Comparison of ENCODE assay signal across 10 mouse cellular contexts in genomic region chr4:141260007-141260723, GRCm38 (mm10). TPM values are rescaled to one million over a fixed set of nuclear protein-coding genes. Genes with fewer than 3 reads are reported as not detected.
DNase-seq lines count a peak whose midpoint lies in the region; ATAC-seq and TF ChIP-seq lines count a peak whose summit lies in the region.
"Had no signal": no experiment of that assay in that cellular context is flagged by ENCODE, and none has a peak within 500 bp of the region (broad histone marks: within the 10 kb centered on the region; RNA-seq: fewer than 3 reads in every experiment).

No protein-coding gene starts in this region.

- peak overlapping the region; percentile 48 for H3K4me2 ChIP-seq in kidney, postnatal 0 days (ENCODE audit: low read length)
- peak overlapping the region; percentile 57 for H3K4me2 ChIP-seq in heart, embryonic 15.5 days
- H3K4me2 ChIP-seq: neural tube, embryonic 12.5 days had no signal

- intact Hi-C loops in gastrocnemius, postnatal 36 days (cut with DNase I), result no loop called here

- WGBS in kidney, postnatal 0 days, result 46% methylated on average over 16 of the region's 16 CpGs
- 42% methylated on average over 16 of the region's 16 CpGs for WGBS in heart, embryonic 15.5 days

- H3K27me3 ChIP-seq in kidney, postnatal 0 days (ENCODE audit: insufficient read depth, low read length), result no peaks in the 10 kb centered on the region
- peaks cover 4% of the 10 kb centered on the region; the same call in 1 of the 2 replicates for H3K27me3 ChIP-seq in heart, embryonic 15.5 days
- H3K27me3 ChIP-seq: neural tube, embryonic 12.5 days had no signal

- H3K36me3 ChIP-seq in kidney, postnatal 0 days (ENCODE audit: insufficient read depth, low read length), result no peaks in the 10 kb centered on the region
- no peaks in the 10 kb centered on the region for H3K36me3 ChIP-seq in heart, embryonic 15.5 days
- H3K36me3 ChIP-seq: neural tube, embryonic 12.5 days had no signal

- H3K9ac ChIP-seq in kidney, postnatal 0 days (ENCODE audit: low read depth, low read length), result no peak overlapping the region
- no peak overlapping the region for H3K9ac ChIP-seq in heart, embryonic 15.5 days
- H3K9ac ChIP-seq: neural tube, embryonic 12.5 days had no signal

- H3K27ac ChIP-seq in kidney, postnatal 0 days, result no peak overlapping the region
- H3K27ac ChIP-seq in heart, embryonic 15.5 days, result no peak overlapping the region
- H3K27ac ChIP-seq: neural tube, embryonic 12.5 days had no signal

- no peak for DNase-seq in kidney, postnatal 0 days (ENCODE audit: low spot score)
- no peak for DNase-seq in kidney, postnatal 10 days
- peak; percentile 81 for DNase-seq in adrenal gland, postnatal 14 days
- peak; percentile 86 for DNase-seq in lung, postnatal 25 days (ENCODE audit: low spot score)
- DNase-seq in gastrocnemius, postnatal 36 days, result no peak
- DNase-seq in layer of hippocampus, postnatal 10 days (ENCODE audit: low spot score in 2 of 2), result no peak
- no peak for DNase-seq in ovary, postnatal 36 days (ENCODE audit: low spot score)
- DNase-seq: thymus, postnatal 36 days had no signal

- no peak for TF ChIP-seq CTCF in kidney, postnatal 0 days (IDR thresholded peaks at IDR 0.05; ENCODE audit: low read depth)

- no peaks in the 10 kb centered on the region; the same call in 1 of the 2 replicates for H3K4me1 ChIP-seq in kidney, postnatal 0 days (replicated peaks; ENCODE audit: insufficient read depth, low read length)
- peaks cover 8% of the 10 kb centered on the region for H3K4me1 ChIP-seq in heart, embryonic 15.5 days (replicated peaks)
- H3K4me1 ChIP-seq: neural tube, embryonic 12.5 days had no signal

- ATAC-seq in kidney, postnatal 0 days (replicated peaks; ENCODE audit: low FRiP score, low read depth), result no peak; the same call in 1 of the 2 replicates
- peak; percentile 28; the same call in 1 of the 2 replicates for ATAC-seq in heart, embryonic 15.5 days (replicated peaks; ENCODE audit: insufficient number of reproducible peaks, insufficient read depth, low FRiP score, low read depth)

- H3K4me3 ChIP-seq in kidney, postnatal 0 days (replicated peaks; ENCODE audit: low read depth, low read length), result peak overlapping the region; percentile 11; the same call in 1 of the 2 replicates
- peak overlapping the region; percentile 28 for H3K4me3 ChIP-seq in heart, embryonic 15.5 days
- H3K4me3 ChIP-seq: neural tube, embryonic 12.5 days had no signal

- H3K9me3 ChIP-seq in kidney, postnatal 0 days (replicated peaks; ENCODE audit: low read length), result no peaks in the 10 kb centered on the region
- H3K9me3 ChIP-seq in heart, embryonic 15.5 days (replicated peaks), result no peaks in the 10 kb centered on the region
- H3K9me3 ChIP-seq: neural tube, embryonic 12.5 days had no signal

RNA-seq across cellular contexts. Expression of gene Arhgef19, which starts 20.9 kb away (rescaled TPM):
- polyA plus RNA-seq in kidney, postnatal 0 days (2015; fragmentation: Nextera tagmentation; extraction: Ambion mirVana), result 5.2 and 5.7 TPM in 2 replicates
- total RNA-seq in adrenal gland, postnatal 14 days (2021), result 35.9 and 36.8 TPM in 2 replicates
- polyA plus RNA-seq in heart, embryonic 15.5 days (2015; fragmentation: Nextera tagmentation; extraction: Ambion mirVana), result 3.2 and 5.7 TPM in 2 replicates
- under 1 TPM; 0.26 to 0.69 TPM for total RNA-seq in gastrocnemius, postnatal 36 days (2021)
- 1 to 10 TPM; 5.8 to 6.7 TPM for total RNA-seq in layer of hippocampus, postnatal 10 days (2021)

RNA-seq across cellular contexts. Expression of gene Epha2, which starts 40.9 kb away (rescaled TPM):
- 5.6 and 5.8 TPM in 2 replicates for polyA plus RNA-seq in kidney, postnatal 0 days (2015; fragmentation: Nextera tagmentation; extraction: Ambion mirVana)
- total RNA-seq in adrenal gland, postnatal 14 days (2021), result 18.8 and 19.4 TPM in 2 replicates
- 2.7 and 4.2 TPM in 2 replicates for polyA plus RNA-seq in heart, embryonic 15.5 days (2015; fragmentation: Nextera tagmentation; extraction: Ambion mirVana)
- total RNA-seq in gastrocnemius, postnatal 36 days (2021), result 1 to 10 TPM; 2.4 to 2.6 TPM
- total RNA-seq in layer of hippocampus, postnatal 10 days (2021), result 1 to 10 TPM; 2.5 to 2.7 TPM

RNA-seq across cellular contexts. Expression of gene Rsg1, which starts 46.4 kb away (rescaled TPM):
- polyA plus RNA-seq in kidney, postnatal 0 days (2015; fragmentation: Nextera tagmentation; extraction: Ambion mirVana), result 2.7 and 3.1 TPM in 2 replicates
- 1.1 and 1.8 TPM in 2 replicates for total RNA-seq in adrenal gland, postnatal 14 days (2021)
- polyA plus RNA-seq in heart, embryonic 15.5 days (2015; fragmentation: Nextera tagmentation; extraction: Ambion mirVana), result 1.9 and 3.2 TPM in 2 replicates
- not detected for total RNA-seq in gastrocnemius, postnatal 36 days (2021)
- 1 to 10 TPM; 2.0 to 3.9 TPM for total RNA-seq in layer of hippocampus, postnatal 10 days (2021)

Comparison
In these comparisons a context has a peak if more than half of its experiments do, and no peak if none do; other contexts are left out.
1. DNase-seq: peak in adrenal gland, postnatal 14 days (single experiment) and lung, postnatal 25 days (single experiment); none in kidney, postnatal 0 days (single experiment), kidney, postnatal 10 days (single experiment), gastrocnemius, postnatal 36 days (0 of 2), layer of hippocampus, postnatal 10 days (0 of 2) and ovary, postnatal 36 days (single experiment).
2. RNA of gene Arhgef19, which starts 20.9 kb away (total RNA-seq): 35.9 to 36.8 TPM in adrenal gland, postnatal 14 days and 5.8 to 6.7 TPM in layer of hippocampus, postnatal 10 days; 0.26 to 0.69 TPM in gastrocnemius, postnatal 36 days; every median in the first group is over 4 times any median in the second.